Mouse (Mus musculus) neural tube, embryonic 11.5 days (tissue): Measurements from ENCODE around the gene Tnrc6c. TPM values are rescaled to one million over a fixed set of nuclear protein-coding genes. Genes with fewer than 3 reads are reported as not detected.
A peak's percentile ranks its signal among the peaks of the same experiment; 100 is the strongest.
"Not testable (repeated sequence)": the region's sequence is repeated elsewhere in the genome, so short reads cannot be mapped to it uniquely, and the experiment has no call there.

Experiments
- ATAC-seq: fragments of 200-750 bp; cut with Nextera tagmentation; 2 replicates; pipeline ENCODE4 v1.8.0; 2017; ENCODE audit warnings: moderate number of reproducible peaks, mild to moderate bottlenecking, moderate TSS enrichment, moderate library complexity; ENCODE audit not compliant: insufficient read depth, low FRiP score, low TSS enrichment
- DNase-seq: peaks from one replicate; pipeline ENCODE4 v3.0.0-alpha.2; 2015; ENCODE audit warnings: low spot score
- H3K27ac ChIP-seq: fragments of 300-500 bp; sonication (generic); 2 replicates; pipeline ENCODE4 v1.5.1; 2014; ENCODE audit warnings: low read depth, mild to moderate bottlenecking, low read length
- H3K27me3 ChIP-seq: fragments of 300-500 bp; sonication (generic); 2 replicates; pipeline ENCODE4 v1.6.1; 2014; ENCODE audit warnings: mild to moderate bottlenecking, low read length, mixed read lengths; ENCODE audit not compliant: control insufficient read depth, insufficient read depth
- H3K36me3 ChIP-seq: fragments of 300-500 bp; sonication (generic); 2 replicates; pipeline ENCODE4 v1.6.1; 2014; ENCODE audit warnings: mild to moderate bottlenecking, low read length, moderate library complexity, mixed read lengths; ENCODE audit not compliant: control insufficient read depth, insufficient read depth
- H3K4me1 ChIP-seq: fragments of 300-500 bp; sonication (generic); 2 replicates; pipeline ENCODE4 v1.6.1; 2014; ENCODE audit warnings: low read length, mixed read lengths; ENCODE audit not compliant: control insufficient read depth, insufficient read depth
- H3K4me2 ChIP-seq: fragments of 300-500 bp; sonication (generic); 2 replicates; pipeline ENCODE4 v1.6.1; 2014; ENCODE audit warnings: low read depth, mild to moderate bottlenecking, moderate library complexity
- H3K4me3 ChIP-seq: fragments of 300-500 bp; sonication (generic); 2 replicates; pipeline ENCODE4 v1.5.1; 2014; ENCODE audit warnings: low read depth, low read length
- H3K9ac ChIP-seq: fragments of 300-500 bp; sonication (generic); 2 replicates; pipeline ENCODE4 v1.6.1; 2014; ENCODE audit warnings: mild to moderate bottlenecking, low read length
- H3K9me3 ChIP-seq: fragments of 300-500 bp; sonication (generic); 2 replicates; pipeline ENCODE4 v1.6.1; 2016; ENCODE audit warnings: low read length; ENCODE audit not compliant: control insufficient read depth
- WGBS: fragments of 180-500 bp; shearing (Covaris S2); extraction: QIAGEN DNeasy Blood & Tissue Kit; methylation state at CpG from one replicate; pipeline ENCODE4 v1.1.7; 2014; 5-methylcytosine and 5-hydroxymethylcytosine counted together
- polyA plus RNA-seq: library from polyadenylated mRNA; unstranded; fragments of >200 nt; fragmentation: Nextera tagmentation; extraction: Ambion mirVana; gene quantifications from 2 replicates; pipeline ENCODE4 v1.2.1, GENCODE M21; 2014

Tnrc6c gene
- polyA plus RNA-seq, 1 experiment from 2014 or later, result 18.2 TPM

GRCm38 (mm10) chr11:117781993-117782704 is 128.1 kb downstream of the Tnrc6c start, which contains the start of the genes Tmc8 and Tmc6:
Tmc8 (plus strand) TSS chr11:117782076.
Tmc6 (minus strand) TSS chr11:117782198.
- ATAC-seq, result no peak
- peaks cover 29% of the 10 kb centered on the region for H3K4me1 ChIP-seq
- H3K36me3 ChIP-seq, result no peaks in the 10 kb centered on the region
- H3K4me3 ChIP-seq, result peak within 1 kb of the TSS; percentile 34
- H3K27me3 ChIP-seq, result peaks cover 15% of the 10 kb centered on the region
- DNase-seq, result no peak
- 39% methylated on average over 23 of the region's 24 CpGs for WGBS
- no peaks in the 10 kb centered on the region for H3K9me3 ChIP-seq
- peak within 1 kb of the TSS; percentile 49; the same call in 1 of the 2 replicates for H3K27ac ChIP-seq
- H3K9ac ChIP-seq, result peak within 1 kb of the TSS; percentile 54
- peak within 1 kb of the TSS; percentile 74 for H3K4me2 ChIP-seq

- Histone ChIP-seq H3K27ac (no peak overlapping the region), H3K9me3 (no peaks in the 10 kb centered on the region), H3K4me3 (peak overlapping the region; percentile 29), H3K36me3 (no peaks in the 10 kb centered on the region), H3K27me3 (peaks cover 15% of the 10 kb centered on the region), H3K9ac (peak overlapping the region; percentile 54), H3K4me1 (peaks cover 29% of the 10 kb centered on the region), H3K4me2 (peak overlapping the region; percentile 50)
- ATAC-seq (no peak), DNase-seq (no peak)
- WGBS, result 50% methylated on average over 9 of the region's 9 CpGs
Observed at GRCm38 (mm10) chr11:117782705-117783034, 128.6 kb downstream of the Tnrc6c start.

GRCm38 (mm10) chr11:117783089-117783488 is 129.0 kb downstream of the Tnrc6c start:
- Histone ChIP-seq H3K9ac (peak overlapping the region; percentile 54), H3K4me1 (peaks cover 29% of the 10 kb centered on the region), H3K36me3 (no peaks in the 10 kb centered on the region), H3K27ac (no peak overlapping the region), H3K9me3 (no peaks in the 10 kb centered on the region), H3K27me3 (peaks cover 15% of the 10 kb centered on the region), H3K4me3 (peak overlapping the region; percentile 29), H3K4me2 (peak overlapping the region; percentile 50)
- DNase-seq, result peak; percentile 79
- ATAC-seq, result no peak; the same call in 1 of the 2 replicates
- WGBS, result 5% methylated on average over 31 of the region's 31 CpGs

GRCm38 (mm10) chr11:117783683-117784309 is 129.7 kb downstream of the Tnrc6c start:
- peaks cover 15% of the 10 kb centered on the region for H3K27me3 ChIP-seq
- 0 out of 2 replicates have a peak overlapping the region, but pooled peaks have one; percentile 54 for H3K9ac ChIP-seq
- no peaks in the 10 kb centered on the region for H3K36me3 ChIP-seq
- ATAC-seq, result no peak
- H3K9me3 ChIP-seq, result no peaks in the 10 kb centered on the region
- H3K4me2 ChIP-seq, result peak overlapping the region; percentile 50
- WGBS, result 29% methylated on average over 10 of the region's 10 CpGs
- peaks cover 28% of the 10 kb centered on the region for H3K4me1 ChIP-seq
- no peak for DNase-seq
- peak overlapping the region; percentile 29 for H3K4me3 ChIP-seq
- H3K27ac ChIP-seq, result no peak overlapping the region

- ATAC-seq, result no peak
- H3K27me3 ChIP-seq, result peaks cover 15% of the 10 kb centered on the region
Observed at GRCm38 (mm10) chr11:117786294-117786693, 132.2 kb downstream of the Tnrc6c start.

GRCm38 (mm10) chr11:117788481-117788880 is 134.4 kb downstream of the Tnrc6c start:
- not testable (repeated sequence) for H3K27me3 ChIP-seq, H3K4me2 ChIP-seq, H3K4me1 ChIP-seq, H3K27ac ChIP-seq, H3K36me3 ChIP-seq, H3K4me3 ChIP-seq, H3K9ac ChIP-seq, DNase-seq, ATAC-seq, H3K9me3 ChIP-seq
- WGBS, result 84% methylated on average over 7 of the region's 7 CpGs

More at GRCm38 (mm10) chr11:117786294-117786693, 132.2 kb downstream of the Tnrc6c start:
- Histone ChIP-seq H3K4me1 (peaks cover 3% of the 10 kb centered on the region; the same call in 1 of the 2 replicates), H3K27ac (no peak overlapping the region), H3K9ac (no peak overlapping the region), H3K4me3 (no peak overlapping the region), H3K4me2 (no peak overlapping the region), H3K36me3 (no peaks in the 10 kb centered on the region), H3K9me3 (no peaks in the 10 kb centered on the region)
- DNase-seq, result peak; percentile 69
- 6% methylated on average over 10 of the region's 10 CpGs for WGBS

GRCm38 (mm10) chr11:117790286-117790685 is 136.2 kb downstream of the Tnrc6c start:
- no peaks in the 10 kb centered on the region for H3K36me3 ChIP-seq
- peak; percentile 64 for DNase-seq
- no peaks in the 10 kb centered on the region for H3K9me3 ChIP-seq
- peak; percentile 20; the same call in 1 of the 2 replicates for ATAC-seq
- H3K9ac ChIP-seq, result no peak overlapping the region
- no peaks in the 10 kb centered on the region for H3K4me1 ChIP-seq
- H3K27ac ChIP-seq, result no peak overlapping the region
- WGBS, result 4% methylated on average over 14 of the region's 14 CpGs
- H3K27me3 ChIP-seq, result 0 out of 2 replicates have a peak, but pooled peaks cover 4% of the 10 kb centered on the region
- no peak overlapping the region for H3K4me3 ChIP-seq
- H3K4me2 ChIP-seq, result peak overlapping the region; percentile 14; the same call in 1 of the 2 replicates

GRCm38 (mm10) chr11:117790703-117791440 is 136.8 kb downstream of the Tnrc6c start:
- H3K36me3 ChIP-seq, result no peaks in the 10 kb centered on the region
- no peak overlapping the region for H3K9ac ChIP-seq
- no peak overlapping the region for H3K27ac ChIP-seq
- H3K4me2 ChIP-seq, result peak overlapping the region; percentile 14; the same call in 1 of the 2 replicates
- no peak overlapping the region for H3K4me3 ChIP-seq
- no peaks in the 10 kb centered on the region for H3K9me3 ChIP-seq
- H3K27me3 ChIP-seq, result 0 out of 2 replicates have a peak, but pooled peaks cover 4% of the 10 kb centered on the region
- no peak for DNase-seq
- ATAC-seq, result 0 out of 2 replicates have a peak, but pooled peaks have one; percentile 27
- no peaks in the 10 kb centered on the region for H3K4me1 ChIP-seq
- 32% methylated on average over 22 of the region's 23 CpGs for WGBS
